Mouse (Mus musculus): ENCODE measurements at regions not wholly inside any gene's neighbourhood (a gene's known extent, or its start where the extent isn't known, plus 50 kb on each side); places are given as distances from the start of the nearest gene placed in this dataset.
"Not testable (repeated sequence)": the region's sequence is repeated elsewhere in the genome, so short reads cannot be mapped to it uniquely, and the experiment has no call there.

DNA sequence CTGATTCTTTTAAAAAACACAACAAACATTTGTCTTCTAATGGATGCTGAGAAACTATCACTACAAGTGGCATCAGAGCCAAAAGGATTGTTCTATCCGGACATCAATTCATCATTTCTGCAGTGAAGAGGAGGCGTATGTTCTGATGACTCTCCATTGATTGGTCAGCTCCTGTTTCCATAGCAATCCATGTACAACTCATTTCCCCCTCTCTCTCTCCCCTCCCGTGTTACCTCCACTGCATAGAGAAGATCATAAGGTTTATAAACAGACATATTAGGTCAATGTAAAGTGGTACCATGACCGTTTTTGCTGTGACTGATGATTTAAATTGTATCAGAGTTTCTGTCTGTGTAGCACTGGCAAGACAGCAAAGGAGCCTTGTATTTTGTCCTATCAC lies 76.2 kb upstream of the Gap43 start:
- no peak for DNase-seq (ENCODE audit: extremely low spot score in 1 of 2, low spot score in 1 of 2)

DNA sequence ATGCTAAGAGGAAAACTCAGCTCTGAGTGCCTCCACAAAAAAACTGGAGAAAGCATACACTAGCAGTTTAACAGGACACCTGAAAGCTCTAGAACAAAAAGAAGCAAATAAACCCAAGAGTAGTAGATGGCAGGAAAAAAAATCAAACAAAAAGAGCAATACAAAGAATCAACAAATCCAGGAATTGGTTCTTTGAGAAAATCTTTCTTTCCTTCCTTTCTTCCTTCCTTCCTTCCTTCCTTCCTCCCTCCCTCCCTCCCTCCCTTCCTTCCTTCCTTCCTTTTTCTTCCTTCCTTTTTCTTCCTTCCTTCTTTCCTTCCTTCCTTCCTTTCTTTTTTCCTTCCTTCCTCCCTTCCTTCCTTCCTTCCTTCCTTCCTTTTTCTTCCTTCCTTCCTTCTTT lies 71.6 kb upstream of the Gap43 start:
- not testable (repeated sequence) for DNase-seq (ENCODE audit: extremely low spot score in 1 of 2, low spot score in 1 of 2)

DNA sequence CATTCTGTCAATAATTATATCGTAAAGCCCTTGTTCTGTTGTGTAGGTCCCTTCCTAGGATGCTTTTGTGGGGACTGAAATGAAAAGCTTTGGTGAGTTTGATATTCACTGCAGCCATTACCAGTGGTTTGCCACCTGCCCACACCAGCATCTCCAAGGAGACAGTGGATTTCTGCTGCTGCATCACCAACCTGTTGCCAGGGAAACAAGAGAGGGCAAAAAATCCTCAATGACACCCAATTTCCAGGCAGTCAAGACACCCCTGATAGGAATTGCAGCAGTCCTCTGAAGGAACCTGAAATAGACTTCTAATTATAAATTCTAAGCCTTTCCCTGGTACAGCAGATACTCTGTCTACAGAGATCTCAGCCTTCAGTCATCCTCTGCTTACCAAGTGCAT lies 56.1 kb upstream of the Gap43 start:
- no peak for DNase-seq (ENCODE audit: extremely low spot score in 1 of 2, low spot score in 1 of 2)

All from layer of hippocampus, postnatal 25 days (tissue).